In the genomic region with DNA sequence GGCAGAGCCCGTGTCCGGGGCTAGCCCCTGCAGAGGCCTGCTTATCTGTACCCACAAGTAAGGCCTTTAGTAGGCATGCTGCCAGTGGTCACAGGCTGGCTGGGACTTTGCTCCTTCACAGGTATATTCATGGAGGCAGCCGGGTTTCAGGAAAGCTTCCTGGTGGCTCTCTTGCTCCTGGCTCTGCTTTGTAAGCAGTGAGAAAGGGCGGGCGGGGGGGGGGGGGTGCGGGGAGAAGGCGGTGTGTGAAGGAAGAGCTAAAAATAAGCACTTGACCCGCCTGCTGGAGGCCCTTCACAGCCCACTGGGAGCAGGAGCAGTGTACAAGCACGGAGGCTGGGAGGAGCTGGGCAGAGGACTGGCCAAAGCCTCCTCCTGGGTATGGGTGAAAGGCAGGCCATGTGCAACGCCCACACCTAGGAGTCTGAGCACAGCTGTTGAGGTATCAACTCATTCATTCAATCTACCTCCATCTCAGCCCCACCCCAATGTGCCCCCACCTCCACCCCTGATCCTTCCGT, we compare ENCODE assay signal across 8 mouse cellular contexts. TPM values are rescaled to one million over a fixed set of nuclear protein-coding genes. Genes with fewer than 3 reads are reported as not detected.
DNase-seq lines count a peak whose midpoint lies in the region; ATAC-seq lines count a peak whose summit lies in the region.

No protein-coding gene starts in this region.

- DNase-seq in cerebellum, adult 11-12 months = peak; percentile 66
- no peak for DNase-seq in cerebellum, postnatal 10 days
- DNase-seq in NIH3T3 (ENCODE audit: low read depth) = peak; percentile 87
- peak; percentile 68 for DNase-seq in intestine, embryonic 14.5 days (ENCODE audit: low spot score)
- peak; percentile 56 to 75 for DNase-seq in lung, adult 18-20 months
- DNase-seq in T-cell, adult 2 months (ENCODE audit: low spot score) = no peak
- no peak for DNase-seq in thymus, adult 18-20 months

- H3K9ac ChIP-seq in intestine, embryonic 14.5 days (ENCODE audit: low read length) = no peak overlapping the region

- no peaks in the 10 kb centered on the region for H3K9me3 ChIP-seq in intestine, embryonic 14.5 days (ENCODE audit: control insufficient read depth, low read length)

- WGBS in intestine, embryonic 14.5 days = 36% methylated on average over 10 of the region's 11 CpGs

- no peaks in the 10 kb centered on the region for H3K36me3 ChIP-seq in intestine, embryonic 14.5 days (ENCODE audit: control insufficient read depth, insufficient read depth, low read length)

- H3K27ac ChIP-seq in intestine, embryonic 14.5 days (ENCODE audit: low read depth) = peak overlapping the region; percentile 5; the same call in 1 of the 2 replicates

- no peaks in the 10 kb centered on the region for H3K27me3 ChIP-seq in intestine, embryonic 14.5 days (replicated peaks; ENCODE audit: control insufficient read depth, insufficient read depth, low read length)

- 0 out of 2 replicates have a peak overlapping the region, but pooled peaks have one; percentile 2 for H3K4me2 ChIP-seq in intestine, embryonic 14.5 days (ENCODE audit: low read length)

- no peak overlapping the region for H3K4me3 ChIP-seq in intestine, embryonic 14.5 days (ENCODE audit: low read depth, low read length)

- peak; percentile 82 for ATAC-seq in intestine, embryonic 14.5 days (replicated peaks; ENCODE audit: low FRiP score, low TSS enrichment, low read depth)
- no peak for ATAC-seq in erythroblast, adult 5-6 weeks (replicated peaks; ENCODE audit: low FRiP score, poor library complexity, severe bottlenecking)

- H3K4me1 ChIP-seq in intestine, embryonic 14.5 days (replicated peaks; ENCODE audit: control insufficient read depth, insufficient read depth, low read length) = peaks cover 23% of the 10 kb centered on the region

RNA-seq across cellular contexts. Expression of a gene that starts 25.5 kb away (rescaled TPM):
- polyA plus RNA-seq in intestine, embryonic 14.5 days (2014; fragmentation: Nextera tagmentation; extraction: Ambion mirVana) = 57.7 and 61.1 TPM in 2 replicates
- 123 and 182 TPM in 2 replicates for total RNA-seq in erythroblast, adult 5-6 weeks (2015; ENCODE audit: low replicate concordance)
- 219 and 268 TPM in 2 replicates for total RNA-seq in erythroblast, adult 5-6 weeks (2017; ENCODE audit: low replicate concordance)

RNA-seq across cellular contexts. Expression of a gene that starts 36.8 kb away (rescaled TPM):
- polyA plus RNA-seq in intestine, embryonic 14.5 days (2014; fragmentation: Nextera tagmentation; extraction: Ambion mirVana) = 30.7 and 33.2 TPM in 2 replicates
- 734 and 842 TPM in 2 replicates for total RNA-seq in erythroblast, adult 5-6 weeks (2015; ENCODE audit: low replicate concordance)
- 498 and 626 TPM in 2 replicates for total RNA-seq in erythroblast, adult 5-6 weeks (2017; ENCODE audit: low replicate concordance)

RNA-seq across cellular contexts. Expression of a gene that starts 39.7 kb away (rescaled TPM):
- polyA plus RNA-seq in intestine, embryonic 14.5 days (2014; fragmentation: Nextera tagmentation; extraction: Ambion mirVana) = 0.17 and 0.78 TPM in 2 replicates
- 33.0 and 48.8 TPM in 2 replicates for total RNA-seq in erythroblast, adult 5-6 weeks (2015; ENCODE audit: low replicate concordance)
- 6.6 and 13.4 TPM in 2 replicates for total RNA-seq in erythroblast, adult 5-6 weeks (2017; ENCODE audit: low replicate concordance)

Comparison
In these comparisons a context has a peak if more than half of its experiments do, and no peak if none do; other contexts are left out.
1. DNase-seq: peak in cerebellum, adult 11-12 months (single experiment), NIH3T3 (single experiment), intestine, embryonic 14.5 days (single experiment) and lung, adult 18-20 months (2 of 2); none in cerebellum, postnatal 10 days (0 of 2), T-cell, adult 2 months (single experiment) and thymus, adult 18-20 months (0 of 2).